Mouse (Mus musculus) heart, embryonic 11.5 days (tissue): ENCODE results near the gene Deup1. TPM values are rescaled to one million over a fixed set of nuclear protein-coding genes. Genes with fewer than 3 reads are reported as not detected.

Source experiments
- ATAC-seq: fragments of 200-750 bp; cut with Nextera tagmentation; replicated peaks from 2 replicates; pipeline ENCODE4 v1.8.0; 2017; ENCODE audit warnings: moderate library complexity; ENCODE audit not compliant: insufficient number of reproducible peaks, low FRiP score, low TSS enrichment
- H3K27ac ChIP-seq: fragments of 300-500 bp; sonication (generic); 2 replicates; pipeline ENCODE4 v1.5.1; 2014; ENCODE audit warnings: mild to moderate bottlenecking, low read depth, low read length
- H3K27me3 ChIP-seq: fragments of 300-500 bp; sonication (generic); 2 replicates; pipeline ENCODE4 v1.6.1; 2014; ENCODE audit warnings: mild to moderate bottlenecking, low read length, mixed read lengths; ENCODE audit not compliant: control insufficient read depth, insufficient read depth
- H3K36me3 ChIP-seq: fragments of 300-500 bp; sonication (generic); 2 replicates; pipeline ENCODE4 v1.6.1; 2014; ENCODE audit warnings: mild to moderate bottlenecking, low read length, moderate library complexity, mixed read lengths; ENCODE audit not compliant: control insufficient read depth, insufficient read depth
- H3K4me1 ChIP-seq: fragments of 300-500 bp; sonication (generic); 2 replicates; pipeline ENCODE4 v1.6.1; 2014; ENCODE audit warnings: low read length; ENCODE audit not compliant: control insufficient read depth, insufficient read depth
- H3K4me2 ChIP-seq: fragments of 300-500 bp; sonication (generic); 2 replicates; pipeline ENCODE4 v1.6.1; 2014; ENCODE audit warnings: mild to moderate bottlenecking, moderate library complexity
- H3K4me3 ChIP-seq: fragments of 300-500 bp; sonication (generic); 2 replicates; pipeline ENCODE4 v1.5.1; 2014; ENCODE audit warnings: low read depth, low read length
- H3K9ac ChIP-seq: fragments of 300-500 bp; sonication (generic); 2 replicates; pipeline ENCODE4 v1.6.1; 2014; ENCODE audit warnings: mild to moderate bottlenecking, low read depth, low read length, moderate library complexity
- H3K9me3 ChIP-seq: fragments of 300-500 bp; sonication (generic); replicated peaks from 2 replicates; pipeline ENCODE4 v1.6.1; 2016; ENCODE audit warnings: low read length; ENCODE audit not compliant: control insufficient read depth
- WGBS: fragments of 180-500 bp; shearing (Covaris S2); extraction: QIAGEN DNeasy Blood & Tissue Kit; methylation state at CpG from one replicate; pipeline ENCODE4 v1.1.7; 2014; ENCODE audit not compliant: insufficient replicate concordance; 5-methylcytosine and 5-hydroxymethylcytosine counted together
- polyA plus RNA-seq: library from polyadenylated mRNA; unstranded; fragments of >200 nt; fragmentation: Nextera tagmentation; extraction: Ambion mirVana; gene quantifications from 2 replicates; pipeline ENCODE4 v1.2.1, GENCODE M21; 2014

Deup1 gene
- polyA plus RNA-seq, 1 experiment from 2014 or later: 0.13 TPM

- Histone ChIP-seq H3K4me3 (no peak overlapping the region), H3K27me3 (no peaks in the 10 kb centered on the region), H3K9ac (no peak overlapping the region), H3K4me2 (no peak overlapping the region), H3K9me3 (no peaks in the 10 kb centered on the region), H3K27ac (0 out of 2 replicates have a peak overlapping the region, but pooled peaks have one; percentile 15), H3K36me3 (no peaks in the 10 kb centered on the region), H3K4me1 (peaks cover 56% of the 10 kb centered on the region)
- ATAC-seq: no peak
- 44% methylated on average over 11 of the region's 11 CpGs for WGBS
Observed at GRCm38 (mm10) chr9:15533336-15534070, 94.2 kb downstream of the Deup1 start.

GRCm38 (mm10) chr9:15531204-15531603 lies 96.5 kb downstream of the Deup1 start:
- 70% methylated on average over 5 of the region's 5 CpGs for WGBS
- H3K4me1 ChIP-seq: peaks cover 64% of the 10 kb centered on the region
- H3K27ac ChIP-seq: no peak overlapping the region
- H3K27me3 ChIP-seq: no peaks in the 10 kb centered on the region
- no peak overlapping the region for H3K4me3 ChIP-seq
- no peak for ATAC-seq
- H3K9ac ChIP-seq: no peak overlapping the region
- no peak overlapping the region for H3K4me2 ChIP-seq
- no peaks in the 10 kb centered on the region for H3K36me3 ChIP-seq
- no peaks in the 10 kb centered on the region for H3K9me3 ChIP-seq

- H3K36me3 ChIP-seq: no peaks in the 10 kb centered on the region
- no peaks in the 10 kb centered on the region for H3K9me3 ChIP-seq
- no peak overlapping the region for H3K4me3 ChIP-seq
- H3K4me1 ChIP-seq: peaks cover 65% of the 10 kb centered on the region
- no peak overlapping the region for H3K27ac ChIP-seq
- no peak for ATAC-seq
- H3K9ac ChIP-seq: no peak overlapping the region
- no peak overlapping the region for H3K4me2 ChIP-seq
- no peaks in the 10 kb centered on the region for H3K27me3 ChIP-seq
- 81% methylated on average over 2 of the region's 2 CpGs for WGBS
Observed at GRCm38 (mm10) chr9:15529965-15530320, 97.8 kb downstream of the Deup1 start.

GRCm38 (mm10) chr9:15529275-15529964 lies 98.3 kb downstream of the Deup1 start:
- peak; percentile 41; the same call in 1 of the 2 replicates for ATAC-seq
- 55% methylated on average over 8 of the region's 8 CpGs for WGBS
- Histone ChIP-seq H3K4me3 (no peak overlapping the region), H3K36me3 (no peaks in the 10 kb centered on the region), H3K27me3 (no peaks in the 10 kb centered on the region), H3K27ac (no peak overlapping the region), H3K9me3 (no peaks in the 10 kb centered on the region), H3K4me2 (peak overlapping the region; percentile 6; the same call in 1 of the 2 replicates), H3K9ac (no peak overlapping the region), H3K4me1 (peaks cover 64% of the 10 kb centered on the region)

- H3K36me3 ChIP-seq: no peaks in the 10 kb centered on the region
- H3K27me3 ChIP-seq: no peaks in the 10 kb centered on the region
- no peaks in the 10 kb centered on the region for H3K9me3 ChIP-seq
- no peak overlapping the region for H3K4me3 ChIP-seq
- 45% methylated on average over 7 of the region's 7 CpGs for WGBS
- ATAC-seq: no peak
- H3K4me1 ChIP-seq: peaks cover 63% of the 10 kb centered on the region
- no peak overlapping the region for H3K9ac ChIP-seq
- H3K27ac ChIP-seq: no peak overlapping the region
- H3K4me2 ChIP-seq: no peak overlapping the region
Observed at GRCm38 (mm10) chr9:15528368-15528767, 99.4 kb downstream of the Deup1 start.

- Histone ChIP-seq H3K27me3 (no peaks in the 10 kb centered on the region), H3K4me2 (no peak overlapping the region), H3K4me1 (peaks cover 63% of the 10 kb centered on the region), H3K9me3 (no peaks in the 10 kb centered on the region), H3K36me3 (no peaks in the 10 kb centered on the region), H3K27ac (no peak overlapping the region), H3K4me3 (no peak overlapping the region), H3K9ac (no peak overlapping the region)
- no peak for ATAC-seq
- WGBS: 66% methylated on average over 6 of the region's 6 CpGs
Observed at GRCm38 (mm10) chr9:15527846-15528245, 99.9 kb downstream of the Deup1 start.

- Histone ChIP-seq H3K4me2 (no peak overlapping the region), H3K9ac (no peak overlapping the region), H3K27ac (no peak overlapping the region), H3K27me3 (no peaks in the 10 kb centered on the region), H3K4me3 (no peak overlapping the region), H3K4me1 (peaks cover 66% of the 10 kb centered on the region), H3K9me3 (no peaks in the 10 kb centered on the region), H3K36me3 (no peaks in the 10 kb centered on the region)
- no peak for ATAC-seq
- 46% methylated on average over 7 of the region's 7 CpGs for WGBS
Observed at GRCm38 (mm10) chr9:15526539-15526938, 101.2 kb downstream of the Deup1 start.

- H3K4me2 ChIP-seq: peak overlapping the region; percentile 19; the same call in 1 of the 2 replicates
- H3K9ac ChIP-seq: no peak overlapping the region
- no peaks in the 10 kb centered on the region for H3K9me3 ChIP-seq
- no peaks in the 10 kb centered on the region for H3K27me3 ChIP-seq
- peak overlapping the region; percentile 59; the same call in 1 of the 2 replicates for H3K27ac ChIP-seq
- peaks cover 62% of the 10 kb centered on the region for H3K4me1 ChIP-seq
- 27% methylated on average over 8 of the region's 8 CpGs for WGBS
- no peaks in the 10 kb centered on the region for H3K36me3 ChIP-seq
- no peak for ATAC-seq
- no peak overlapping the region for H3K4me3 ChIP-seq
Observed at GRCm38 (mm10) chr9:15525246-15525645, 102.5 kb downstream of the Deup1 start.
